Mouse (Mus musculus): Measurements from ENCODE around the gene Lrfn4. TPM values are rescaled to one million over a fixed set of nuclear protein-coding genes. Genes with fewer than 3 reads are reported as not detected.

Gene Lrfn4
- total RNA-seq (2023), result 0.40 TPM

GRCm38 (mm10) chr19:4615151-4616093 is at the start of gene Lrfn4:
Gene Lrfn4 (minus strand): TSS chr19:4615667.

DNA sequence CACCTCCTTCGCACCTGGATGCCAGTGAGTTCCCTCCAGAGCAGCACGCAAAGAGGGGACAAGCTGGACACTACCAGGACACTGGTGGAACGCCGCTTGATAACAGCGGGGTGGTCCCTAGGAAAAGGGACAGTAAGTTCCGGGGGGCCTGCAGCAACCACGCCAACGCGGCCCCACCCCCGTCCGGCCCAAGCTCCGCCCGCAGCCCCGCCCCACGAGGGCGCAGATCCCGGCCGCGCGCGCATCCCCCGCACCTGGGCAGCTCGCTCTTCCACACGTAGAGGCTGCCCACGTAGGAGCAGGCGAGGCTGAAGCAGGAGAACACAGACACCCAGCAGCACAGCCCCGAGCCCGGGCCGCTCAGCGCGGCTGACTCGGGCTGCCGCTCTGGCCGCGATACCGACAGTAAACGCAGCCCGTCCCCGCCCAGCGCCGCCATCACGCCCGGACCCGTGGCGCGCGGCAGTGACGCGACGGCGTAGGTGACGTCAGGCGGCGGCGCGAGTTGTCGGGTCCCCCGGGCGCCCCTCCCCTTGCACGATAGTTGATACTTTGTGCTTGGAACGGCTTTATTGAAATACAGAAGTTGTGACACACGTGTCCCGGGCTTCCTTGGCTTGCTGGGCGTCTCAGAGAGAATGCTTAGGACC is 9.8 kb upstream of the Lrfn4 start, which contains the start of gene Rce1:
TSS of gene Rce1 (minus strand) at position 463 of the 650 bp plus-strand sequence.

Other genes starting within 250 kb of the Lrfn4 start
- gene Kdm2a, start 217.4 kb downstream of the Lrfn4 start, total RNA-seq (2023), result 152 TPM
- 1.2 TPM for gene Rhod, start 176.2 kb downstream of the Lrfn4 start, total RNA-seq (2023)
- not detected for gene Syt12, start 138.2 kb downstream of the Lrfn4 start, total RNA-seq (2023)
- gene 2010003K11Rik, start 117.1 kb downstream of the Lrfn4 start, total RNA-seq (2023), result not detected
- 2.2 TPM for gene Pcx, start 105.2 kb downstream of the Lrfn4 start, total RNA-seq (2023)
- 47.9 TPM for gene Rce1, start 10.0 kb upstream of the Lrfn4 start, total RNA-seq (2023)
- gene Gm960, start 83.0 kb upstream of the Lrfn4 start, total RNA-seq (2023), result not detected
- not detected for gene Sptbn2, start 95.5 kb upstream of the Lrfn4 start, total RNA-seq (2023)
- gene Rbm4b, start 140.8 kb upstream of the Lrfn4 start, total RNA-seq (2023), result 22.8 TPM
- 80.8 TPM for gene Rbm4, start 178.2 kb upstream of the Lrfn4 start, total RNA-seq (2023)
- 35.5 TPM for gene Gm21992, start 195.9 kb upstream of the Lrfn4 start, total RNA-seq (2023)
- gene Rbm14, start 196.0 kb upstream of the Lrfn4 start, total RNA-seq (2023), result 76.2 TPM
- gene Ccs, start 223.7 kb upstream of the Lrfn4 start, total RNA-seq (2023), result 45.2 TPM
- not detected for gene Ccdc87, start 223.7 kb upstream of the Lrfn4 start, total RNA-seq (2023)
- 3.5 TPM for gene Ctsf, start 239.5 kb upstream of the Lrfn4 start, total RNA-seq (2023)

Measured in CD8-positive naive resting alpha-beta T cell, adult 57 days (primary cell).